Mouse (Mus musculus): Measurements from ENCODE around the gene Akap8. TPM values are rescaled to one million over a fixed set of nuclear protein-coding genes. Genes with fewer than 3 reads are reported as not detected.

The Akap8 gene
- polyA plus RNA-seq, 1 experiment from 2014 or later = 51.6 TPM

DNA sequence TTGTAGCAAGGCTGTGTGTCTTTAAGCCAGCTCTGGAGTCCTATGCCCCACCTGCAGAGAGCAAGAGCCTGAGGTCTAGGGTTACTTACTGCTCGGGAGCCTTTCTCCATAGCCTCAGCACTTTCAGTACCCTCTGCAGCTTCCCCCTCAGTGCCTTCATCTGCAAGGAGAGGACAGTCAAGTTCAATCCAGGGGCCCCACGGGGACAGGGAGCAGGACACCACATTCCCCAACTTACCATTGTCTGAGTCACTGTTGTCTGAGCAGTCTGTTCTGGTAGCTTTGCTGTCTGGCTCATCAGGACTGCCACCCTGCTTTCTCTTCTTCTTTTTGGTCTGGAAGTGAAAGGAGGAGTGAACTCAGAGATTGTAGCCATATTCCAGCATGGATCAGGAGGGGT lies 14.8 kb upstream of the Akap8 start:
- Histone ChIP-seq H3K4me2 (ENCODE audit: low read length) (no peak overlapping the region), H3K4me1 (ENCODE audit: control insufficient read depth, insufficient read depth, low read length) (no peaks in the 10 kb centered on the region), H3K4me3 (replicated peaks; ENCODE audit: low read depth, low read length) (no peak overlapping the region), H3K27ac (replicated peaks; ENCODE audit: low read depth, low read length) (no peak overlapping the region), H3K27me3 (ENCODE audit: control insufficient read depth, insufficient read depth, low read length) (no peaks in the 10 kb centered on the region), H3K9ac (replicated peaks; ENCODE audit: low read length) (no peak overlapping the region), H3K9me3 (ENCODE audit: control insufficient read depth, low read length) (no peaks in the 10 kb centered on the region), H3K36me3 (ENCODE audit: control insufficient read depth, insufficient read depth, low read length) (peaks cover 77% of the 10 kb centered on the region)
- WGBS = 88% methylated on average over 2 of the region's 2 CpGs
- ATAC-seq (ENCODE audit: low FRiP score, low TSS enrichment) (no peak), DNase-seq (no peak)

DNA sequence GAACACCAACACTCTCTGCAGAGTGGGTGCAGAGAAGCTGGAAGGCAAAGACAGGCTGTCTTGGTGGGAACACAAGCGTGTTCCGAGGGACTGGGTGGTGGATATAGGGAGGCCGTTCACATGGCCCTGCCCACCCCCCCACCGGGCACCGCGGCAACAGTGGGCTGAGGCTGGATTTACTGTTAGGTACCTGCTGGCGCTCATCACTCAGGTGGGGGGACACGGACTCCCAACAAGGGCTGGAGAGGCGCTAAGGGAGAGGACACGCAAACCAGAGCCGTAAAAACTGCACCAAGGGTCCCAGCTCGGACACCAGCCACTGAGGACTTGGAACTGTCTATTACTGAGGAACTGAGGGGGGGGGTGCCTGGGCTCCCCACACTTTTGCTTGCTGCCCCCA lies 13.9 kb upstream of the Akap8 start:
- Histone ChIP-seq H3K27me3 (ENCODE audit: control insufficient read depth, insufficient read depth, low read length) (no peaks in the 10 kb centered on the region), H3K36me3 (ENCODE audit: control insufficient read depth, insufficient read depth, low read length) (peaks cover 86% of the 10 kb centered on the region), H3K9me3 (ENCODE audit: control insufficient read depth, low read length) (no peaks in the 10 kb centered on the region), H3K4me2 (ENCODE audit: low read length) (no peak overlapping the region), H3K27ac (replicated peaks; ENCODE audit: low read depth, low read length) (no peak overlapping the region), H3K4me3 (replicated peaks; ENCODE audit: low read depth, low read length) (no peak overlapping the region), H3K4me1 (ENCODE audit: control insufficient read depth, insufficient read depth, low read length) (no peaks in the 10 kb centered on the region), H3K9ac (replicated peaks; ENCODE audit: low read length) (no peak overlapping the region)
- DNase-seq (no peak), ATAC-seq (ENCODE audit: low FRiP score, low TSS enrichment) (no peak)
- 96% methylated on average over 12 of the region's 12 CpGs for WGBS

DNA sequence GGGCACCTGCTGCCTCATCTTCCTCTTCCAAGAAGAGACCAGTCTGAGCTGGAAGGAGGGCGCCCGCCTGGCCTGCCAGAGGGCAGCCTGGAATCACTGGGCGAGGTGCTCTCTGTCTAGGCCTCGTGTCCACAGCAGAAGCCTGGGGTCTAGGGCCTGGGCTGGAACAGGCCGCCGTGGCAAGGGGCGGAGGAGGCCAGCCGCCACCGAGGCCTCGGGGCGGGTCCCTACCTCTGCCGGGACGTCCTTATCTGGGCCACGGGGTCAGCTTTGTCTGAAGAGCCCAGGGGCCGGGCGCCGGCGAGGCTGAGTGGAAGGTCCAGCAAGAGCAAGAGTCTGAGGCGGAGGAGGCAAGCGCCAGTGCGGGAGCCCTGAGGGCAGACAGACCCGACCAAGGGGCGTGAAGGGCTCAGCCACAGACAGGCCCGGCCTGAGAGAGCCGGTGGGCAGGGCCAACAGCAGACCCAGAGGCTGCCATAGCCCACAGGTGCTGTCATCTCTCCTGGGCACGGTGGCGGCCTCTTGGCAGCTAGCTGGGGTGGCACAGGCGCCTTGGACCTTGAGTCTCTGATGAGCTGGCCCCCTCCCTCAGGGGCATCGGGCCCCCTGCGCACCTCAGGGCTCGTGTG lies 12.8 kb upstream of the Akap8 start:
- H3K27ac ChIP-seq (replicated peaks; ENCODE audit: low read depth, low read length) = no peak overlapping the region
- no peak overlapping the region for H3K9ac ChIP-seq (replicated peaks; ENCODE audit: low read length)
- no peaks in the 10 kb centered on the region for H3K4me1 ChIP-seq (ENCODE audit: control insufficient read depth, insufficient read depth, low read length)
- no peak overlapping the region for H3K4me2 ChIP-seq (ENCODE audit: low read length)
- WGBS = 90% methylated on average over 31 of the region's 31 CpGs
- H3K27me3 ChIP-seq (ENCODE audit: control insufficient read depth, insufficient read depth, low read length) = no peaks in the 10 kb centered on the region
- ATAC-seq (ENCODE audit: low FRiP score, low TSS enrichment) (no peak), DNase-seq (no peak)
- no peak overlapping the region for H3K4me3 ChIP-seq (replicated peaks; ENCODE audit: low read depth, low read length)
- no peaks in the 10 kb centered on the region for H3K9me3 ChIP-seq (ENCODE audit: control insufficient read depth, low read length)
- peaks cover 83% of the 10 kb centered on the region for H3K36me3 ChIP-seq (ENCODE audit: control insufficient read depth, insufficient read depth, low read length)

DNA sequence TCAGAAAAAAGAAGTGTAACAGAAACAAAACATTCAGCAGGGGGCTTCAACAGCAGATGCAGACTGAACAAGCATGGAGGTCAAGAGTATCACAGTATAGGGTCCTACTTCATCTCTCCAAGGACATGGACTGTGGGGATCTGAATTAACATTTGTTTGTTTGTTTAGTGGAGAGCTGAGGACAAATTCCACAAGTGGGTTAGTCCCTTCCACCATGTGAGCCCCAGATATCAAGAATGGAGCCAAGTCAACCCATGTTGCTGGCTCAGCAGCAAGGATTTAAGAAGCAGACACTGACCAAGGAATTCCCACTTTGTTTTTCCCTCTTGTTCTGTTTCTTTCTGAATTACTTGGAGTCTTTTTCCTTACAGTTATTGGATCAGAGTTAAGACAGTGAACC lies 6.5 kb upstream of the Akap8 start:
- DNase-seq (no peak), ATAC-seq (ENCODE audit: low FRiP score, low TSS enrichment) (no peak)
- Histone ChIP-seq H3K9me3 (ENCODE audit: control insufficient read depth, low read length) (no peaks in the 10 kb centered on the region), H3K27me3 (ENCODE audit: control insufficient read depth, insufficient read depth, low read length) (no peaks in the 10 kb centered on the region), H3K36me3 (ENCODE audit: control insufficient read depth, insufficient read depth, low read length) (peaks cover 44% of the 10 kb centered on the region), H3K4me3 (replicated peaks; ENCODE audit: low read depth, low read length) (no peak overlapping the region), H3K4me2 (ENCODE audit: low read length) (no peak overlapping the region), H3K27ac (replicated peaks; ENCODE audit: low read depth, low read length) (no peak overlapping the region), H3K4me1 (ENCODE audit: control insufficient read depth, insufficient read depth, low read length) (no peaks in the 10 kb centered on the region; the same call in 1 of the 2 replicates), H3K9ac (replicated peaks; ENCODE audit: low read length) (no peak overlapping the region)

DNA sequence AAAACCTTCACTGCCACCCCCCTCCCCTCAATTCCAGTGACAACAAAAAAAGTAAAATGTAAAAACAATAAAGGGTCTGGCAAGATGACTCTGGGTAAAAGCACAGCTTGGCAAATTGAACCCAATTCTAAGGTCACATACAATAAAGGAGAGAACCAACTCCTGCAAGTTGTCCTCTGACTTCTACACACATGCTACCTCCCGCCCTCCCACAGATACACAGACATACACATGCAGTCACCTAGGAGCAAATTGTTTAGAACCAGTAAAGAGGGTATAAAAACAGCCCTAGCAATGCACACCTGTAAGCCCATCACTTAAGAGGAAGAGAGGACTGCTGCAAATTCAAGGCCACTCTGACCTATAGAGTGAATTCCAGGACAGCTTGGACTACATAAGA lies 1.8 kb upstream of the Akap8 start:
- Histone ChIP-seq H3K4me3 (replicated peaks; ENCODE audit: low read depth, low read length) (0 out of 2 replicates have a peak overlapping the region, but pooled peaks have one; percentile 1), H3K9ac (replicated peaks; ENCODE audit: low read length) (no peak overlapping the region), H3K27ac (replicated peaks; ENCODE audit: low read depth, low read length) (no peak overlapping the region), H3K9me3 (ENCODE audit: control insufficient read depth, low read length) (no peaks in the 10 kb centered on the region), H3K36me3 (ENCODE audit: control insufficient read depth, insufficient read depth, low read length) (peaks cover 18% of the 10 kb centered on the region), H3K4me2 (ENCODE audit: low read length) (no peak overlapping the region), H3K4me1 (ENCODE audit: control insufficient read depth, insufficient read depth, low read length) (peaks cover 18% of the 10 kb centered on the region), H3K27me3 (ENCODE audit: control insufficient read depth, insufficient read depth, low read length) (no peaks in the 10 kb centered on the region)
- ATAC-seq (ENCODE audit: low FRiP score, low TSS enrichment) (no peak), DNase-seq (no peak)
- 92% methylated on average over 1 of the region's 1 CpGs for WGBS

DNA sequence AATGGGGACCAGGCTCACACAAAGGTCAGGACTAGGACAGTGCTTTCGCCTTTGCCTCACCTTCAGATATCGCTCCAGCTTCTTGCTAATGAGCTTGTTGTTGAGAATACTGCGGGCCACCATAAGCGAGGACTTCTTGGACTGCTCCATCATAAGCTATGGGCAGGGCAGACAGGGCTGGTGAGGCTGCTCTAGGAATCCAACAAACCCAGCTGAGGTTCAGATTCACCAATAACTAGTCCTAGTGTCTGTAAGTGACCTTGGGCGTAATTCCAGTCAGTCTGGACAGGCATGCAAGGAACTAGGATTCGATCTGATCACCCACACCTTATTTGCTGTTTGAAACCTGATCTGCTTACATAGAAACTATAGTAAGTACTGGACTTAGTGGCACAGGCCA lies 798 bp upstream of the Akap8 start:
- ATAC-seq (ENCODE audit: low FRiP score, low TSS enrichment) = no peak

DNA sequence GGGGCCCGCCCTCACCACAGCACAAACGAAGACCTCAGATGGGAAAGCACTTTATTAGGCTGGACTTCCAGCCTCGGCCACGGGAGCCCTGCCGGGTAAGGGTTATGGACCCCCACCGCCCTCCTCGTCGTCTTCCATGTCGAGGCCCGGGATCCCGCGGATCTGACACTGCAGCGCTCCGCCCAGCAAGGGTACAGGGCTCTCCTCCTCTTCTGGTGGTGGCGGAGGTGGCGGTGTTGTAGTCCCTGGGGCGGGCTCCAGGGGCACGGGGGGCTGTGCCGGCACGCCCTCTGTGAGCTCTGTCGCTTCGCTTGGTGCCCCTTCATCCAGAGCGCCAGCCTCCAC lies 324 bp upstream of the Akap8 start:
- no peak for DNase-seq
- ATAC-seq (ENCODE audit: low FRiP score, low TSS enrichment) = peak; percentile 74
- 0% methylated on average over 23 of the region's 23 CpGs for WGBS

More for the DNA sequence above, 798 bp upstream of the Akap8 start:
- H3K9me3 ChIP-seq (ENCODE audit: control insufficient read depth, low read length) = no peaks in the 10 kb centered on the region
- peak overlapping the region; percentile 95 for H3K27ac ChIP-seq (replicated peaks; ENCODE audit: low read depth, low read length)
- H3K4me3 ChIP-seq (replicated peaks; ENCODE audit: low read depth, low read length) = peak overlapping the region; percentile 89
- WGBS = 25% methylated on average over 6 of the region's 6 CpGs
- peak overlapping the region; percentile 82 for H3K9ac ChIP-seq (replicated peaks; ENCODE audit: low read length)
- peaks cover 23% of the 10 kb centered on the region for H3K36me3 ChIP-seq (ENCODE audit: control insufficient read depth, insufficient read depth, low read length)
- no peaks in the 10 kb centered on the region for H3K27me3 ChIP-seq (ENCODE audit: control insufficient read depth, insufficient read depth, low read length)
- H3K4me1 ChIP-seq (ENCODE audit: control insufficient read depth, insufficient read depth, low read length) = peaks cover 18% of the 10 kb centered on the region
- H3K4me2 ChIP-seq (ENCODE audit: low read length) = peak overlapping the region; percentile 69
- peak; percentile 4 for DNase-seq

DNA sequence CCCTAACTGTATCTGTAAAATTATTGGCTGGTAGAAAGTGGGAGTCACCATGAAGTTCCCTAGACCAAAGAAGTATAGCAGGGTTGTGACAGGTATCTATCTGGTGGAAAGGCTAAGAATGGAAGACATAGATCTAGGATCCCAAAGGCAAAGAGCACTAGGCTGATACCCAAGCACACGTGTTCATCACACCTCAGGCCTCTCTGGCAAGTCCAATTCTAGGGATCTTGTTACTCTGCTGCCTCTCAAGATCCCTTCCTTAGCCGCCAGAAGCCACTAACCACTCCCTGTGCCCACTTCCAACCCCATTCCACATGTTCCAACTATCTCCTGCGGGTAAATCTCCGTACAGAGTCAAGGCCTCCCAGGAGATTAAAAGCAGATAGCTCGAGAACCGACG lies 1.1 kb downstream of the Akap8 start:
- Histone ChIP-seq H3K4me1 (ENCODE audit: control insufficient read depth, insufficient read depth, low read length) (peaks cover 18% of the 10 kb centered on the region), H3K27ac (replicated peaks; ENCODE audit: low read depth, low read length) (peak overlapping the region; percentile 95), H3K4me3 (replicated peaks; ENCODE audit: low read depth, low read length) (peak overlapping the region; percentile 89), H3K4me2 (ENCODE audit: low read length) (peak overlapping the region; percentile 69), H3K9me3 (ENCODE audit: control insufficient read depth, low read length) (no peaks in the 10 kb centered on the region), H3K27me3 (ENCODE audit: control insufficient read depth, insufficient read depth, low read length) (no peaks in the 10 kb centered on the region), H3K36me3 (ENCODE audit: control insufficient read depth, insufficient read depth, low read length) (peaks cover 35% of the 10 kb centered on the region), H3K9ac (replicated peaks; ENCODE audit: low read length) (peak overlapping the region; percentile 82)
- ATAC-seq (ENCODE audit: low FRiP score, low TSS enrichment) = no peak
- 0% methylated on average over 7 of the region's 7 CpGs for WGBS
- no peak for DNase-seq

More for the DNA sequence above, 324 bp upstream of the Akap8 start:
- no peaks in the 10 kb centered on the region for H3K9me3 ChIP-seq (ENCODE audit: control insufficient read depth, low read length)
- peak overlapping the region; percentile 89 for H3K4me3 ChIP-seq (replicated peaks; ENCODE audit: low read depth, low read length)
- no peaks in the 10 kb centered on the region for H3K27me3 ChIP-seq (ENCODE audit: control insufficient read depth, insufficient read depth, low read length)
- H3K36me3 ChIP-seq (ENCODE audit: control insufficient read depth, insufficient read depth, low read length) = peaks cover 28% of the 10 kb centered on the region
- H3K4me1 ChIP-seq (ENCODE audit: control insufficient read depth, insufficient read depth, low read length) = peaks cover 18% of the 10 kb centered on the region
- peak overlapping the region; percentile 69 for H3K4me2 ChIP-seq (ENCODE audit: low read length)
- peak overlapping the region; percentile 82 for H3K9ac ChIP-seq (replicated peaks; ENCODE audit: low read length)
- peak overlapping the region; percentile 95 for H3K27ac ChIP-seq (replicated peaks; ENCODE audit: low read depth, low read length)

DNA sequence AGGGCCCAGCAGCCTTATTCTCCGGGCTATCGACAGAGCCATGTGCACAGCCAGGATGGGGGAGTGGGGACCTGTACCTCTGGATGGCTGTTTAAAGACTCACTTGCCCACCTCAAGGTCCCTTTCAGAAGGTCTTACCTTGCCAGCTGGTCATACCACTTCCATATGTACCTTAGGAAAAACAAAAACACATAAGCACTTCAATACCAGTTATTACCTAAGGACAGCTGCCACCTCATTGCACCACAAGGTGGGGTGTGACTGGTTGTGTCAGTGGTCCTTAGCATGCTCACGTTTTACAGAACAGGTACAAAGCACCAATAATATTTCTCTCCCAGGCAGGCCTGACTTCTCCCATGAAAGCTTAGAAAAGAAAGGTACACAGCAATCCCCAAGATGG lies 3.3 kb downstream of the Akap8 start:
- Histone ChIP-seq H3K4me3 (replicated peaks; ENCODE audit: low read depth, low read length) (no peak overlapping the region), H3K27me3 (ENCODE audit: control insufficient read depth, insufficient read depth, low read length) (no peaks in the 10 kb centered on the region), H3K4me1 (ENCODE audit: control insufficient read depth, insufficient read depth, low read length) (peaks cover 18% of the 10 kb centered on the region), H3K36me3 (ENCODE audit: control insufficient read depth, insufficient read depth, low read length) (peaks cover 53% of the 10 kb centered on the region), H3K4me2 (ENCODE audit: low read length) (no peak overlapping the region), H3K9ac (replicated peaks; ENCODE audit: low read length) (no peak overlapping the region), H3K9me3 (ENCODE audit: control insufficient read depth, low read length) (no peaks in the 10 kb centered on the region), H3K27ac (replicated peaks; ENCODE audit: low read depth, low read length) (no peak overlapping the region)
- 93% methylated on average over 3 of the region's 3 CpGs for WGBS
- DNase-seq (no peak), ATAC-seq (ENCODE audit: low FRiP score, low TSS enrichment) (no peak)
